Mouse (Mus musculus) urinary bladder, adult 2 months (tissue): ENCODE results near the gene Rasgef1b. TPM values are rescaled to one million over a fixed set of nuclear protein-coding genes. Genes with fewer than 3 reads are reported as not detected.

Source experiments
- DNase-seq: peaks from one replicate; pipeline ENCODE4 v3.0.0; 2022; ENCODE audit warnings: low spot score
- polyA plus RNA-seq: library from polyadenylated mRNA; depleted of rRNA; stranded (reverse); fragments of >200 nt; gene quantifications from 2 replicates; pipeline ENCODE4 v1.2.3, GENCODE M21; 2012

The Rasgef1b gene
- polyA plus RNA-seq, 1 experiment, result 5.7 TPM

DNA sequence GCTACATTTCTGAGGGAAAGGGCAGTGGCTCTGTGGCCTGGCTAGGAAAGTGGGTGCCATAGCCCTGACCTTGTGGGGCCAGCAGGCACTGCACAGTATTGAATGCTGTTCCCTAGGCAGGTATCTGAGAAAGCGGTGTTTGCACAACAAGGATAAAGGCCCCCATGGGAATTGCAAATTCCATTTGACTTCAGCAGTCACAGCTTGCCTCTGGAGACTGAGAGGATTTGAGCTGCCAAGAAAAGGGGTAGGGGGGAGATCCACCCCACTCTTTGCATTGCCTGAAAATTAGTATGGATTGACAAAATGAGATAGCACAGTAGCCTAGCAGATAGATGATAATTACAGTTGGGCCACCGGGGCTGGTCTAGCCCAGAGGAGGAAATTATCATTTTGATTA is 326.1 kb downstream of the Rasgef1b start:
- no peak for DNase-seq

GRCm38 (mm10) chr5:99402297-99402696 is 326.6 kb downstream of the Rasgef1b start:
- DNase-seq, result no peak

- no peak for DNase-seq
Measured at GRCm38 (mm10) chr5:99399855-99400626, 328.8 kb downstream of the Rasgef1b start.

GRCm38 (mm10) chr5:99398472-99399070 is 330.3 kb downstream of the Rasgef1b start:
- no peak for DNase-seq

GRCm38 (mm10) chr5:99394578-99394977 is 334.3 kb downstream of the Rasgef1b start:
- no peak for DNase-seq

GRCm38 (mm10) chr5:99391525-99391924 is 337.3 kb downstream of the Rasgef1b start:
- DNase-seq, result no peak

- DNase-seq, result no peak
Measured at GRCm38 (mm10) chr5:99390776-99391175, 338.1 kb downstream of the Rasgef1b start.

GRCm38 (mm10) chr5:99390314-99390713 is 338.6 kb downstream of the Rasgef1b start:
- no peak for DNase-seq

- DNase-seq, result no peak
Measured at GRCm38 (mm10) chr5:99388585-99389250, 340.1 kb downstream of the Rasgef1b start.

DNA sequence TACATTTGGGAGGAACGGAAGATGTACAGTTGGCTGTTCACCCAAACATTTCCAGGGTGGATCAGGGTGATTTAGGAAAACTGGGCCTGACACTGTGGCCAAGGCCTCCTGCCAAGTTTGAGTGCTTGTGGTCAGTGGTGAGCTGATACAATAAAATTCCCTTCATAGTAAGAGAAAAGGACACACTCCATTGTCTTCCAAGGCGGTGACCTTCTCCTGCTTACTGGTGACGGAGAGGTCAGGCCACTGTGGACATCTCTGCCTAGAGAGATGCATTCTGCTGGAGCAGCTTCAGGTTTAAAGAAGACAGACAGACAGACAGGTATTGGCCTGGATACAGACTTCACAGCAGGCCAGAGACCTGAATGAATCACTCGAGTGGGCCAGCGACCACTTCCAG is 340.7 kb downstream of the Rasgef1b start:
- DNase-seq, result no peak

DNA sequence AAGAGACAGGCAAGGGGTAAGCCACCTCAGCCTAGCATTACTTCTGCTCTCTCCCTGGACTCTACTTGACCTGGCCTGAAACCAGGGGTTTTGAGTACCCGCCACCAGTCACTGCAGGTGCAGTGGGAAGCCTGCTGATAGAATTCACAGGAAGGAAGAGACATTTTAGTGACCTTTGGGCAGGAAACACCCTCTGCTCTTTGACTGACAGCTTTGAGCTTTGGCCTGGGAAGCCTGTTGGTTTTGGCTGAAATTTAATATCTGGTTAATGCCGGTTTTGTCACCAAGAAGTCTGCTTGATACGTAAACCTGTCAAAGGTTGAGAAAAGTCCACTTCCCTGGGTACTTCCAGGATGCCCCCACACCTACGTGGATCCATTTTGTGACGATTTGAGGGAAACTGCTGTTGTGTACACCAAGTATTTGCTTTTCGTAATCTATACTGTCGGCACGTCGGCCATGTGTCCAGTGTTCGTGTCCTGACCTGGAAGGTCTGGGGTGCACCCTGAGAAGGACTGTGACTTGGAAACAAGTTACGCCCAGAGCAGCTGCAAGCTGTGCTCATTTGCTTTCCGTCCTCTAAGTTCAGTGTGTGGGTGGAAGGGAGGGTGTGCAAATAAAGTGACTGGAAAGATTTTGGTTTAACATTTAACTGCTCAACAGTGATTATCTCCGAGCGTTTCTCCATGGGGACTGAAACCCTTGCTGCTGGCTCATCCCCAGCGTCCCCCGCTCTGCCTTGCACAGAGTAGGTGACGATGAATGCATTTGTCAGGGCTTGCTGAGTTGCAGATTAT is 341.5 kb downstream of the Rasgef1b start:
- no peak for DNase-seq

GRCm38 (mm10) chr5:99386246-99386845 is 342.5 kb downstream of the Rasgef1b start:
- DNase-seq, result no peak

DNA sequence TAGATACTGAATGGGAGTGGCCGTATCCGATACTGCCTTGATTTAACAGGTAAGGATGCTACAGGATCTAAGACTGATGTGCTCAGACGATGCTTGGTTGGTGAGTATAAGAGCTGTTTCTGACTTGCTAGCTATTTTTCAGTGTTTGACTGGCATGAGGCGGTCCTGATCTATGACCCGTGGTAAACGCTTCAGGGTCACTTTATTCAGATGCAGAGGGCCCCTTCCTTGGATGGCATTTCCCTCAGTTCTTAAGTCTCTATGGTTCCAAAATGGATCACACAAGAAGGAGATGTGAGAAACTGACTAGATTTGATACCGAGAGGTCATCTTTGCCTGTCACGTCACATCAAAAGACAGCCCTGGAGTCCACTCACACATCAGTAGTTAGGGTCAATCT is 343.1 kb downstream of the Rasgef1b start:
- no peak for DNase-seq

DNA sequence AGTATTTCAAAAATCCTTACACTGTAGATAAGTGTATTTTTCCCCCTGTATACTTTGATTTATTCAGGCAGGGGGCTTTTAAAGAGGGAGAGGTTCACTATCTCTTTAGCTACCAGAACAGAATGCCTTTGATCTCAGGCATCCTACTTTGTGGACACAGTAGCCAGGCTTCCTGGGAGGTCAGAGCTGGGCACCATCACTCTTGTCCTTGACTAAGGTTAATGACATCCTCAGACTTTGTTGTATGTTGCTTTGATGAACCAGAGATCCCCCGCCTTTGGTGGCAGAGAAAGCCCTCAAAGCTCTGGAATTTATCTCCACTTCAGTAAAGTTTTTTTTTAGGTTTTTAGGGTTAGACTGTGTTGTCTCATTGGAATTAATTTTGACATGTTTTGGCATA is 343.8 kb downstream of the Rasgef1b start:
- no peak for DNase-seq

DNA sequence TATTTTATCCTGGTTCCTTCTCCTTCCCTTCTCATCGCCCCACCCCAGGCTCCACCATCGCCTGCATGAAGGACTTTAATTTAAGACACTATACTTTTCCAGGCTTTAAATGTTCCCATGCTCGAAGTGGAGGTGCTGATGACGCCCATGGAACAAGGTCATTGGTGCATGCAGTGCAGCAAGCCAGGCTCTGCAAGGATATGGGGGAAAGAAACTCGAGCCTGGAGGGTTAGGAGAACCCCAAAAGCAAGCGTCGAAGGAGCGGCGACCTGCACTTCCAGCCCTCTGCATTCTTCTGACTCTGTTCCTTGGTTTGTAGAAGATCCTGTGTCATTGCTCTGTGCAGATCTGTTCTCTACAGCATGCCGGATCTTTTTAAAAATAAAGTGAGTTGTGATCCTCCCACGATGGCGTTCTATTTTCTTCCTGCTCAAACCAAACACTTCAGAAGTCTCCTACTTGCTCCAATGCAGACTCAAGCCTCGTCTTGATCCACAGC is 345.0 kb downstream of the Rasgef1b start:
- no peak for DNase-seq

GRCm38 (mm10) chr5:99382786-99383185 is 346.1 kb downstream of the Rasgef1b start:
- no peak for DNase-seq

GRCm38 (mm10) chr5:99381639-99382038 is 347.2 kb downstream of the Rasgef1b start:
- no peak for DNase-seq

DNA sequence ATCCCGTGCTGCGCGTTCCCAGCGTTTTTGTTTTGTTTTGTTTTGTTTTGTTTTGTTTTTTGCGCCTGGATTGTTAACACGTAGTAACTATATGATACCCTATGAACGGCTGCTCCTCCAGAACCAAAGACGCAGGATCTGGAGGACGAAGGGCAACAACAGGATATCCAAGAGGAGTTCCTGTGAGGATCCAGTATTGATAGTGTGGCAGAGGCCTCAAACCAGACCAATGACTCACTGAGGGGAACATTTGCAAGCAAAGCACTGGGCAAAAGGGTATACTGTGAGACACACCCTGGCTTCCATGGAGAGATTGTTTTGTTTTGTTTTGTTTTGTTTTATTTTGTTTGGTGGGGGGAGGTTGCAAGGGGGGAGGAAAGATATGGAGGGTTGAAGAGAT is 348.0 kb downstream of the Rasgef1b start:
- DNase-seq, result no peak

DNA sequence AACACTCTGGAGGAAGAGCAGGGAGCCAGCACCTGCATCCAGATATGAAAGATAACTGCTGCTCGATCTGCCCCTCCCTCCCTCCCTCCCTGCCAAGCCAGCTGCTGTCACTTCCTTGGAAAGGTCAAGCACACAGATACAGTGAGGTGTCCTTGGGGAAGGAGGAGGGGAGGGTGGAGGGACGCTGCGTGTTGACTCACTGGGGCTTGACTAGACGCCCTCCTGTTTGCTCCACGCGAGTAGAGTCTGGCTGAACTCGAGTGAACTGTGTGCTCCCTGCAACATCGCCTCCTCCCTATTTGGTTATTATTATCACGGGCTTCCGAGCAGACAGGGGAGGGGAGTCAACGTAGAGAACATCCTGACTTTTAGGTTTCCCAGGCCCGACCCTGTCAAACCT is 348.7 kb downstream of the Rasgef1b start:
- DNase-seq, result no peak

DNA sequence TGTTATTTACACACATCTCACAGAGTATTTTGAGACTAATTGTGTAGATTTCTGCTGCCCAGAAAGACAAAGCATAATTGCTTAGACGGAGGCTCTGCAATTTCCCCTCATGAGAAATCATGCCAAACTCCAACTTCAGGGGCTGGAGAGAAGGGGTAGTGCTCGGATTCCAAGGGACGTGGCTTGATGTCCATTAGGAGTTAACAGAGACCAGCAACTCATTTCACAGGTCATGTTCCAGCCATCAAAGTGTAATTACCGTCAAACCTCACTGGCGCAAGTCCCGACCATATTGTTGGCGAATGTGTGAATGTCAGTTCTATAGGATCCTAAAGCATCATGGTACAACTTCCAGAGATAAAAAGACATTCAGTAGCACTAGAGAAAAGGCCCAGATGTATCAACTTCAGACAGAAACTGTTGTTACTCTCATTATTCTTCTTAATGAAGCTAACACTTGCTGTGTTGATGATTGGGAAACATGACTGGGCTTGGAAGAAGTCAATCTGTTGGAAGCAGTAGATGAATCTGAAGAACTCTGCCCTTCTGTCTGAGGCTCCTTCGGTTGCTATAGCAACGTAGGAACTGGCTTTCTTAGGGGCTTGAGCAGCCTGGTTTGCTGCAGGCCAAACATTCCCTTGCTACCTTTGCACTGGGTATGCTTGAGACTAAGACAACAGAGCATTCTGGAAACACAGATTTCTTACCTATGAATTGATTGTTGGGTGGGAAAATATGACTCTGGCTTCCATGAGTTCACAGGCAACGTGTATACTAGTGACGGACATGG is 350.2 kb downstream of the Rasgef1b start:
- DNase-seq, result no peak

DNA sequence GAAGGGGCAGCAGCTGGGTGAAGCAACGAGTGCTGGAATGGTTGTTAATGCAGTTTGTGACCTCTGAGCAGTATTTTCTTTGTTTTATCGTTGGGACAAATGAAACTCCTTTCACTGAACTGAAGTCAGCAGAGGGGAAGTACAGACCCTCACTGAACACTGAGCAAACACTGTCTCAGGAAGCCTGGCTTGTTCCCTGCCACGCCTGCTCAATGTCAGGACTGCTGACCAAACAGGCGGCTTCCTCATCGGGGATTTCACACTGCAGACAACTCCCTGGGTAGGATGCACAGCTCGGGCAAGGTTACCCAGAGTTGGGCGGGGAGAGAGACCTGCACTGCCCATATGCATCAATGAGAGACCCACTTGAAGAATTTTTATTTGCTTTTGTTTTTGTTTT is 353.1 kb downstream of the Rasgef1b start:
- no peak for DNase-seq
